Mouse (Mus musculus) kidney, adult 2 months (tissue): ENCODE data around the gene Hmgn5. TPM values are rescaled to one million over a fixed set of nuclear protein-coding genes. Genes with fewer than 3 reads are reported as not detected.

Experiments used
- DNase-seq: peaks from one replicate; pipeline ENCODE4 v3.0.0; 2021
- H3K27ac ChIP-seq: fragments of 200-500 bp; 2 replicates; pipeline ENCODE4 v1.5.1; 2012; ENCODE audit warnings: low read depth, low read length, control low read depth, inconsistent platforms; ENCODE audit not compliant: insufficient read depth
- H3K27me3 ChIP-seq: fragments of 200-500 bp; replicated peaks from 2 replicates; pipeline ENCODE4 v1.6.1; 2012; ENCODE audit warnings: mild to moderate bottlenecking, moderate library complexity, low read length, inconsistent platforms; ENCODE audit not compliant: control insufficient read depth, insufficient read depth
- H3K36me3 ChIP-seq: fragments of 200-500 bp; 2 replicates; pipeline ENCODE4 v1.6.1; 2012; ENCODE audit warnings: mild to moderate bottlenecking, moderate library complexity, low read length, inconsistent platforms; ENCODE audit not compliant: control insufficient read depth, insufficient read depth
- H3K4me1 ChIP-seq: fragments of 200-500 bp; 2 replicates; pipeline ENCODE4 v1.6.1; 2011; ENCODE audit warnings: low read length; ENCODE audit not compliant: control insufficient read depth, insufficient read depth
- H3K4me3 ChIP-seq: fragments of 200-500 bp; 2 replicates; pipeline ENCODE4 v1.5.1; 2011; ENCODE audit warnings: mild to moderate bottlenecking, low read depth, low read length, control low read depth; ENCODE audit not compliant: insufficient read depth
- CTCF ChIP-seq: fragments of 200-500 bp; conservative IDR thresholded peaks from 2 replicates; pipeline ENCODE4 v1.5.1; 2011; ENCODE audit warnings: low read depth, mild to moderate bottlenecking, control low read depth, low read length, moderate library complexity, mixed read lengths; ENCODE audit not compliant: insufficient read depth, insufficient read length
- POLR2A ChIP-seq: fragments of 200-500 bp; IDR thresholded peaks from one replicate; pipeline ENCODE4 v1.6.1; 2011; ENCODE audit warnings: low read depth, low read length, control low read depth
- WGBS: fragments of 180-500 bp; shearing (Covaris S2); methylation state at CpG from one replicate; pipeline ENCODE4 v1.1.7; 2018; 5-methylcytosine and 5-hydroxymethylcytosine counted together
- polyA plus RNA-seq: library from polyadenylated mRNA; depleted of rRNA; stranded (reverse); fragments of >200 nt; gene quantifications from 2 replicates; pipeline ENCODE4 v1.2.3, GENCODE M21; 2012; rRNA removed

The Hmgn5 gene
- 0.91 and 1.8 TPM in 2 replicates for polyA plus RNA-seq

DNA sequence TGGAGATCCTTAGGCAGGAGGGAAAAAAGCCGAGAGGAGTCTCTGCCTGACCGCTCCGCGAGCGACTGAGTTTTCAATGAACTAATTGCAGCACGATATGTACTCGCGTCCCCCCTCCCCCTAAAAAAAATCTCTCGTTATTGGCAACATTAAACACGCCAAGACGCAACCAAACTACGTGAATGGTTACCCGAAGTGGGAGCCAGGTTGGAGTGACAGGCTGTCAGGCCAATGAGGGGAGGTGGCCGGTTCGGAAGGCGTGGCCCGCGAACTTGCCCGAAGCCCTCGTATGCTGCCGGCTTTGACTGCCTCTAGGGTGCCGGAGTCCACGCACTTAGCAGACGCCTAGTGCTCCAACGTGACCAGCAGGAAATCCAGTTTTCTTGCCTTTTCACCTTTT is at the start of gene Hmgn5:
Gene Hmgn5 (minus strand): TSS at position 122 of the 400 bp plus-strand sequence.
- Histone ChIP-seq H3K27ac (peak within 1 kb of the TSS; percentile 77), H3K4me3 (peak within 1 kb of the TSS; percentile 53), H3K36me3 (no peaks in the 10 kb centered on the region), H3K4me1 (no peaks in the 10 kb centered on the region), H3K27me3 (no peaks in the 10 kb centered on the region)
- under 1% methylated on average over 25 of the region's 25 CpGs for WGBS
- TF ChIP-seq CTCF (no peak), POLR2A (no peak)
- peak; percentile 97 for DNase-seq

DNA sequence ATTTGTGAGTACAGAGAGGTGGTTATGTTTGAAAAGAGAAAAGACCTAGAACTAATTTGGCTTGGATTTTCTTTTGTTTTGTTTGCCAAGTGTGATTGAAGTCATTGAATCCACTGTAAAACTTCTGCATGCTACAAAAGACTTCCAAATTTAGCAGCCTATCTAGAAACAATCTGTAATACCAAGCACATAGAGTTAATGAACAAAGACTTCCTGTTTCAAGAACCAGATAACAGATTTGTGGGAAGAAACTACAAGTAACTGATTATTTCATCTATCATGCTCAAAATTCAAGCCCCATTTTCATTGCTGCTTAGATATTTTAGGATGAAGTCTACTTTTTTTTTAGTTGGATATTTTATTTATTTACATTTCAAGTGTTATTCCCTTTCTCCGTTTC is 34.6 kb upstream of the Hmgn5 start:
- no peak for TF ChIP-seq CTCF
- TF ChIP-seq POLR2A, result no peak
- no peak overlapping the region for H3K27ac ChIP-seq
- H3K4me1 ChIP-seq, result no peaks in the 10 kb centered on the region
- no peak overlapping the region for H3K4me3 ChIP-seq
- H3K36me3 ChIP-seq, result no peaks in the 10 kb centered on the region
- 72% methylated on average over 1 of the region's 1 CpGs for WGBS
- no peak for DNase-seq
- no peaks in the 10 kb centered on the region for H3K27me3 ChIP-seq

- TF ChIP-seq POLR2A, result no peak
- no peak for TF ChIP-seq CTCF
- Histone ChIP-seq H3K36me3 (no peaks in the 10 kb centered on the region), H3K27ac (no peak overlapping the region), H3K27me3 (no peaks in the 10 kb centered on the region), H3K4me3 (no peak overlapping the region), H3K4me1 (no peaks in the 10 kb centered on the region)
- no peak for DNase-seq
- WGBS, result 63% methylated on average over 1 of the region's 1 CpGs
Measured at GRCm38 (mm10) chrX:109026224-109026623, 13.0 kb upstream of the Hmgn5 start.

GRCm38 (mm10) chrX:109020858-109021257 is 7.7 kb upstream of the Hmgn5 start:
- Histone ChIP-seq H3K36me3 (no peaks in the 10 kb centered on the region), H3K27me3 (no peaks in the 10 kb centered on the region), H3K4me3 (no peak overlapping the region), H3K4me1 (no peaks in the 10 kb centered on the region), H3K27ac (no peak overlapping the region)
- WGBS, result 72% methylated on average over 2 of the region's 2 CpGs
- no peak for TF ChIP-seq POLR2A
- no peak for TF ChIP-seq CTCF
- no peak for DNase-seq

DNA sequence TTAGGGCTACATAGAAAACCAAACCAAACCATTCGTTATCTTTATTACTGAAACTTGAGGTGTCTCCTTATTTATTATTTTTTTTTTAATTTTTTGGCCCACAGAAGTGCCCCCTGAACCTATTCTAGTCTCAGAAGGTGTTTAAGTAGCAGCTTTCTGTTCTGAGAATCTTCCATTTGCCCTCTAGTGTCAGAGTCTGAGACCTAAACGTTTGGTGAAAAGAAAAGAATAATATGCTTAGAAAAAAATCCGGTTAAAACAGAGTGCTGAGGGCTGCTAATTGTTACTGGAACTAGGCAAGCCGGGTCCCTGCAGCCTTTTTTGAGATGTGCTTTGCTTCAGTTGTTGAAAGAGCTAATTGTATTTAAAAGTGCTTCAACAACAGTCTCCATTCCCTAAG is 962 bp upstream of the Hmgn5 start:
- DNase-seq, result no peak
- H3K4me1 ChIP-seq, result no peaks in the 10 kb centered on the region
- WGBS, result 8% methylated on average over 4 of the region's 4 CpGs
- no peaks in the 10 kb centered on the region for H3K36me3 ChIP-seq
- H3K27ac ChIP-seq, result no peak overlapping the region
- no peaks in the 10 kb centered on the region for H3K27me3 ChIP-seq
- no peak overlapping the region for H3K4me3 ChIP-seq
- TF ChIP-seq POLR2A (no peak), CTCF (no peak)

GRCm38 (mm10) chrX:109013686-109014085 is 482 bp upstream of the Hmgn5 start:
- DNase-seq, result peak; percentile 69
- 1% methylated on average over 17 of the region's 17 CpGs for whole genome bisulfite sequencing
- TF ChIP-seq CTCF, result peak; percentile 28; the same call in 1 of the 2 replicates
- TF ChIP-seq POLR2A, result no peak
- Histone ChIP-seq H3K4me3 (peak overlapping the region; percentile 53), H3K27me3 (no peaks in the 10 kb centered on the region), H3K4me1 (no peaks in the 10 kb centered on the region), H3K27ac (peak overlapping the region; percentile 77), H3K36me3 (no peaks in the 10 kb centered on the region)

DNA sequence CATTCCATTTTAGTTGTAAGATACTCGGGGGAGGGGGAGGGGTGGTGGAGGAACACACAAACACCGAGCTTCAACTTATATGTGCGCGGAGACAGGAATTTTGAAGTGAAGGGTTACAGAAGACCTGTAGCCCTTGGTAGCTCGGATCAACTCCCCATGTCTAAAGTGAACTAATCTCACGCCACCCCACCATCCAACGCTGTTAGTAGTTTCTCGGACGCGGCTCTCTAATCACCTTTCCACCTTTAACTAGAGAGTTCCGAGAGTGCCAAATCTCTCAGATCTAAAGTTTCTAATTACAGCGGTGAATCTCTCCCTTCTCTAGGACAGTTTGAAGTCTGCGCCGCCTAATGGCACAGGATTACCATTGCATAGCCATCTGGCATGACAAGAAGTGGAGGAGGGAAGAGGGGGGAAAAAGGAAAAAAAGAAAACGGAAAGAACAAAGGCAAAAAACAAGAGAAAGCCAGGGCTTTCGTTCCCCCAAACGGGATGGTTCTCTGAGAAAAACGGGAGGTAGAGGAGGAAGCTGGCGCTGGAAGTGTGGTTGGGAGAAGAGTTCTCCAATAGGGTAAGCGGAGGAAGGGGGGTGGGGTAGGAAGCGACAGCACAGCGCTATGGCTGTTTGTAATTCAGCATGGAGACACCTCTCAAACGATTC is 703 bp downstream of the Hmgn5 start:
- WGBS, result under 1% methylated on average over 23 of the region's 23 CpGs
- TF ChIP-seq CTCF, result peak; percentile 41
- no peak for TF ChIP-seq POLR2A
- DNase-seq, result peak; percentile 65

More for the DNA sequence above, 703 bp downstream of the Hmgn5 start:
- no peaks in the 10 kb centered on the region for H3K27me3 ChIP-seq
- no peaks in the 10 kb centered on the region for H3K36me3 ChIP-seq
- peak overlapping the region; percentile 48 for H3K4me3 ChIP-seq
- peak overlapping the region; percentile 39; the same call in 1 of the 2 replicates for H3K27ac ChIP-seq
- no peaks in the 10 kb centered on the region for H3K4me1 ChIP-seq
